Mouse (Mus musculus) hindbrain, embryonic 15.5 days (tissue): ENCODE measurements around the gene Cradd. TPM values are rescaled to one million over a fixed set of nuclear protein-coding genes. Genes with fewer than 3 reads are reported as not detected.

Experiments used
- ATAC-seq: fragments of 200-750 bp; cut with Nextera tagmentation; 2 replicates; pipeline ENCODE4 v1.8.0; 2017; ENCODE audit warnings: low read depth, moderate number of reproducible peaks, moderate TSS enrichment; ENCODE audit not compliant: low FRiP score
- H3K27ac ChIP-seq: fragments of 300-500 bp; sonication (generic); replicated peaks from 2 replicates; pipeline ENCODE4 v1.5.1; 2015; ENCODE audit warnings: mild to moderate bottlenecking, inconsistent platforms
- H3K27me3 ChIP-seq: fragments of 300-500 bp; sonication (generic); 2 replicates; pipeline ENCODE4 v1.6.1; 2015; ENCODE audit warnings: control low read depth, inconsistent platforms
- H3K36me3 ChIP-seq: fragments of 300-500 bp; sonication (generic); 2 replicates; pipeline ENCODE4 v1.6.1; 2015; ENCODE audit warnings: control low read depth, inconsistent platforms
- H3K4me1 ChIP-seq: fragments of 300-500 bp; sonication (generic); replicated peaks from 2 replicates; pipeline ENCODE4 v1.6.1; 2015; ENCODE audit warnings: control low read depth, inconsistent platforms
- H3K4me2 ChIP-seq: fragments of 300-500 bp; sonication (generic); 2 replicates; pipeline ENCODE4 v1.6.1; 2015; ENCODE audit warnings: moderate library complexity, mild to moderate bottlenecking, inconsistent platforms
- H3K4me3 ChIP-seq: fragments of 300-500 bp; sonication (generic); 2 replicates; pipeline ENCODE4 v1.5.1; 2015; ENCODE audit warnings: mild to moderate bottlenecking, inconsistent platforms
- H3K9ac ChIP-seq: fragments of 300-500 bp; sonication (generic); 2 replicates; pipeline ENCODE4 v1.6.1; 2015; ENCODE audit warnings: inconsistent platforms
- H3K9me3 ChIP-seq: fragments of 300-500 bp; sonication (generic); 2 replicates; pipeline ENCODE4 v1.6.1; 2016; ENCODE audit warnings: control low read depth, inconsistent platforms
- WGBS: fragments of 180-500 bp; shearing (Covaris S2); methylation state at CpG from one replicate; pipeline ENCODE4 v1.1.7; 2015; 5-methylcytosine and 5-hydroxymethylcytosine counted together
- polyA plus RNA-seq: library from polyadenylated mRNA; unstranded; fragments of >200 nt; fragmentation: Nextera tagmentation; extraction: Ambion mirVana; gene quantifications from 2 replicates; pipeline ENCODE4 v1.2.1, GENCODE M21; 2015

Cradd gene
- polyA plus RNA-seq, 1 experiment from 2014 or later: 9.4 TPM

DNA sequence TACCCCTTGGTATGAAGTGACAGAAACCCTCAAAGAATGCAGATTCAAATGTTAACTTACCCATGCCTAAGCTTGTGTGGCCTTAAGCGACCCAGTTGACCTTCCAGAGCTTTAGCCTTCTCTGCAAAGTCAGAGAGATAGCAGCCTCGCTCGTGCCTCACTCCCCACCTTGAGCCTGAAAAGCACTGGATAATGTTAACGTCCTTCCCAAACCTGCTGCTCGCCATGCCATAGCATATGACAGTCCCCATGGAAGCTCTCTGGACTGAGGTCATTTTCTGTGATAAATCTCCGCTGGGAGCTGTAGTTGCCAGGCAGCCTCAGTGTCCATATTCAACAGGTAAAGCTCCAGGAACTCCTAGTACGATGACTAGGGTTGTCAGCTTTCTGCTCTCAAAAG is 170.7 kb downstream of the Cradd start:
- no peaks in the 10 kb centered on the region for H3K36me3 ChIP-seq
- H3K4me1 ChIP-seq: no peaks in the 10 kb centered on the region
- ATAC-seq: no peak
- H3K27me3 ChIP-seq: no peaks in the 10 kb centered on the region
- H3K4me3 ChIP-seq: no peak overlapping the region
- WGBS: 87% methylated on average over 7 of the region's 7 CpGs
- H3K9me3 ChIP-seq: no peaks in the 10 kb centered on the region
- no peak overlapping the region for H3K27ac ChIP-seq
- H3K4me2 ChIP-seq: no peak overlapping the region
- H3K9ac ChIP-seq: no peak overlapping the region

GRCm38 (mm10) chr10:95152503-95152989 is 171.4 kb downstream of the Cradd start:
- no peak overlapping the region for H3K4me2 ChIP-seq
- WGBS: 72% methylated on average over 9 of the region's 9 CpGs
- no peak overlapping the region for H3K9ac ChIP-seq
- H3K36me3 ChIP-seq: no peaks in the 10 kb centered on the region
- no peak overlapping the region for H3K4me3 ChIP-seq
- no peak overlapping the region for H3K27ac ChIP-seq
- H3K9me3 ChIP-seq: no peaks in the 10 kb centered on the region
- no peaks in the 10 kb centered on the region for H3K4me1 ChIP-seq
- no peaks in the 10 kb centered on the region for H3K27me3 ChIP-seq
- no peak for ATAC-seq

DNA sequence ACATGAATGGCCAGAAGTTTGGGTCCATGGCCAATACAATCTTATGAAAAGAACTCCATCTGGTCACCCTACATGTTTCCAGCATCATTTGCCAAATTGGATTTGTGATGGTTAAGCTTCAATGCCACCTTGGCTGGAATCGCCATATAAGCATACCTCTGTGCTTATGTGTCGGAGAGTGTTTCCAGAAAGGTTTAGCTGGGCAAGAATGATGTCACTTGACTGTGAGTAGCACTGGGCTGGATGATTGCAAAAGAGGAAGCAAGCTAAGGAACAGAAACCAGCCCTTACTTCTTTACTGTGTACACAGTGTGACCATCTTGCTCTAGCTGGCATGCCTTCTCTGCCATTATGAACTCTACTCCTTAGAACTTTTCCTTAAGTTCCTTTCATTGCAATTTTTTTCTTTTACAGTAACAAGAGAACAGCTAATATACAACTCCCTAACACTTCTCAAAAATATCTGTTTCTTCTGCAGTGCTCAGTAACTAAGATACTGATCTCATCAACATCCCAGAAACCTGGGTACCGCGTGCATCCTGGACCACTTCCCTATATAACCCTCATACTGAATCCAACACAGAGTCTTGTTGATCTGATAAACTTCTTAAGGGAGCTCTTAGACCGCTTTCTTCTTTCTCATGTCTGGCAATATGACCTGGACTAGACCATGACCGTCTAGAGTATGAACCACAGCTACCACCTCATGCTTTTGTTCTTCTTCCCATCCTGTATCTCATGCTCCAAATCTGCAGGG is 172.7 kb downstream of the Cradd start:
- Histone ChIP-seq H3K4me1 (peaks cover 8% of the 10 kb centered on the region; the same call in 1 of the 2 replicates), H3K4me3 (no peak overlapping the region), H3K9ac (no peak overlapping the region), H3K9me3 (no peaks in the 10 kb centered on the region), H3K27me3 (no peaks in the 10 kb centered on the region), H3K36me3 (no peaks in the 10 kb centered on the region), H3K4me2 (no peak overlapping the region), H3K27ac (no peak overlapping the region)
- no peak for ATAC-seq
- 92% methylated on average over 6 of the region's 6 CpGs for WGBS

DNA sequence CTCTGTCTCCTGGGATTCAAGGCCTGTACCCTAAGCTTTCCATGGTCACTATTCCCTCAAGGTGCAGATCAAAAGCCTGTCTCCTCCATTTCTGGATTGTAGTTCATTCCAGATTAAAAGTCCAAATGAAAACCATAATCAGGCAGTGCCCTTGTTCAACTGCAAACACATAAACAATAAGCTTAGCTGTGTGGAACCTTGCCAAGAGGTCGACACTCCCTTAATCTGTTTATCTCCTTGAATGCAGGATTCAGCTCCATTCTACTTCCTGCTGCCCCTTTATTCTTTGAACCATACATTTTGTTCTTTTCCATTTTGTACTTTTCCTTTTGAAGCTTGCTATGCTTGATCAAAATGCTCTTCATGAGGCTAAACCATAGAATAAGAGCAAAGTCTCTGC is 174.3 kb downstream of the Cradd start:
- H3K4me2 ChIP-seq: no peak overlapping the region
- H3K36me3 ChIP-seq: no peaks in the 10 kb centered on the region
- H3K9ac ChIP-seq: no peak overlapping the region
- H3K4me1 ChIP-seq: peaks cover 20% of the 10 kb centered on the region
- no peaks in the 10 kb centered on the region for H3K27me3 ChIP-seq
- no peaks in the 10 kb centered on the region for H3K9me3 ChIP-seq
- no peak overlapping the region for H3K4me3 ChIP-seq
- H3K27ac ChIP-seq: no peak overlapping the region
- no peak for ATAC-seq
- WGBS: 64% methylated on average over 1 of the region's 1 CpGs

DNA sequence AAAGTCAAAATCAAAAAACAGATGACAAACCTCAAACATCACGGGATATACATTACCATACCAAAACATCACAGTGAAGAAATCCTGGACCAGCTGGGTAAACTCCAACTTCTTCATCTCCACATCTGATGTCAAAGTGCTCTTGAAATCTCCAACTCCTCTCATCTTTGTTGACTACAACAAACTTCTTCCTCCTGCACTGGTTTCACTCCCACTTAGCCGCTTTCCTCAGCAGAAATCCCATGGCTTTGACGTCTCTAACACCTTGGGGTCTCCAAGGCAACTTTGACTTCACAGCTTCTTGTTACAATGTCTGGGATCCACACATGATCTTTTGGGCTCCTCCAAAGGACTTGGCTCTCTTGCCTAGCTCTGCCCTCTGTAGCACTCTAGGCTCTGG is 175.3 kb downstream of the Cradd start:
- no peak overlapping the region for H3K9ac ChIP-seq
- no peak overlapping the region for H3K4me3 ChIP-seq
- WGBS: 91% methylated on average over 3 of the region's 3 CpGs
- H3K4me1 ChIP-seq: peaks cover 30% of the 10 kb centered on the region
- no peak overlapping the region for H3K4me2 ChIP-seq
- H3K9me3 ChIP-seq: no peaks in the 10 kb centered on the region
- no peak for ATAC-seq
- H3K27ac ChIP-seq: no peak overlapping the region
- no peaks in the 10 kb centered on the region for H3K36me3 ChIP-seq
- no peaks in the 10 kb centered on the region for H3K27me3 ChIP-seq

GRCm38 (mm10) chr10:95147136-95147901 is 176.6 kb downstream of the Cradd start:
- no peak overlapping the region for H3K27ac ChIP-seq
- no peaks in the 10 kb centered on the region for H3K9me3 ChIP-seq
- WGBS: 87% methylated on average over 6 of the region's 6 CpGs
- peaks cover 43% of the 10 kb centered on the region for H3K4me1 ChIP-seq
- H3K9ac ChIP-seq: no peak overlapping the region
- no peaks in the 10 kb centered on the region for H3K36me3 ChIP-seq
- H3K27me3 ChIP-seq: no peaks in the 10 kb centered on the region
- ATAC-seq: no peak; the same call in 1 of the 2 replicates
- no peak overlapping the region for H3K4me2 ChIP-seq
- no peak overlapping the region for H3K4me3 ChIP-seq

DNA sequence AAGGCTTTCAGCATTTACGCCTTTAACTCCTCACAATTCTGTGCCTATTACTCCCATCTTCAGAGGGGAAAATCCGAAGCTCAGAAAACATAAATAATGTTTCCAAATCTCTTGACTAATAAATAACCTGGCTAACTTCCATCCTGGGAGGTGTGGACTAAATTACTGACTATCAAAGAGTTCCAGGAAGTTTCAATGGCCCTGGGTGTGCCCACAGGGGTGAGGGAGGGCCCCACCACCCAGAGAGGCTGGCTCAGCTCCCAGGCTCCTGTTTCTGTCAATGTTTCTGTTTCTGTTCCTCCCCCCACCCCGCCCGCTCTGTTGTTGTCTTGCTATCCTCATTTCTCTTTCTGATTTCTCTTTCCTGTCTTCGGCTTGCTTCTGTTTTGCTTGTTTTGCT is 177.4 kb downstream of the Cradd start:
- H3K27me3 ChIP-seq: no peaks in the 10 kb centered on the region
- no peak overlapping the region for H3K27ac ChIP-seq
- H3K4me2 ChIP-seq: no peak overlapping the region
- no peak overlapping the region for H3K9ac ChIP-seq
- H3K4me1 ChIP-seq: peaks cover 43% of the 10 kb centered on the region
- no peak overlapping the region for H3K4me3 ChIP-seq
- no peaks in the 10 kb centered on the region for H3K9me3 ChIP-seq
- no peak for ATAC-seq
- H3K36me3 ChIP-seq: no peaks in the 10 kb centered on the region
- 62% methylated on average over 5 of the region's 5 CpGs for WGBS

- Histone ChIP-seq H3K4me2 (peak overlapping the region; percentile 16; the same call in 1 of the 2 replicates), H3K36me3 (no peaks in the 10 kb centered on the region), H3K9me3 (no peaks in the 10 kb centered on the region), H3K9ac (no peak overlapping the region; the same call in 1 of the 2 replicates), H3K4me1 (peaks cover 45% of the 10 kb centered on the region), H3K27ac (peak overlapping the region; percentile 60), H3K27me3 (no peaks in the 10 kb centered on the region), H3K4me3 (no peak overlapping the region)
- ATAC-seq: no peak; the same call in 1 of the 2 replicates
- WGBS: 28% methylated on average over 9 of the region's 9 CpGs
Measured at GRCm38 (mm10) chr10:95145204-95145926, 178.6 kb downstream of the Cradd start.

- no peak for ATAC-seq
- H3K4me2 ChIP-seq: no peak overlapping the region
- H3K27ac ChIP-seq: peak overlapping the region; percentile 30; the same call in 1 of the 2 replicates
- no peaks in the 10 kb centered on the region for H3K36me3 ChIP-seq
- H3K4me1 ChIP-seq: peaks cover 52% of the 10 kb centered on the region
- no peak overlapping the region for H3K9ac ChIP-seq
- no peaks in the 10 kb centered on the region for H3K27me3 ChIP-seq
- 52% methylated on average over 6 of the region's 6 CpGs for WGBS
- H3K4me3 ChIP-seq: no peak overlapping the region
- no peaks in the 10 kb centered on the region for H3K9me3 ChIP-seq
Measured at GRCm38 (mm10) chr10:95144414-95145130, 179.4 kb downstream of the Cradd start.

- Histone ChIP-seq H3K9ac (no peak overlapping the region), H3K4me2 (peak overlapping the region; percentile 6; the same call in 1 of the 2 replicates), H3K9me3 (no peaks in the 10 kb centered on the region), H3K27ac (peak overlapping the region; percentile 66), H3K4me3 (no peak overlapping the region), H3K27me3 (no peaks in the 10 kb centered on the region), H3K36me3 (no peaks in the 10 kb centered on the region), H3K4me1 (peaks cover 53% of the 10 kb centered on the region)
- ATAC-seq: no peak
- WGBS: 11% methylated on average over 2 of the region's 2 CpGs
Measured at GRCm38 (mm10) chr10:95143446-95144114, 180.4 kb downstream of the Cradd start.

DNA sequence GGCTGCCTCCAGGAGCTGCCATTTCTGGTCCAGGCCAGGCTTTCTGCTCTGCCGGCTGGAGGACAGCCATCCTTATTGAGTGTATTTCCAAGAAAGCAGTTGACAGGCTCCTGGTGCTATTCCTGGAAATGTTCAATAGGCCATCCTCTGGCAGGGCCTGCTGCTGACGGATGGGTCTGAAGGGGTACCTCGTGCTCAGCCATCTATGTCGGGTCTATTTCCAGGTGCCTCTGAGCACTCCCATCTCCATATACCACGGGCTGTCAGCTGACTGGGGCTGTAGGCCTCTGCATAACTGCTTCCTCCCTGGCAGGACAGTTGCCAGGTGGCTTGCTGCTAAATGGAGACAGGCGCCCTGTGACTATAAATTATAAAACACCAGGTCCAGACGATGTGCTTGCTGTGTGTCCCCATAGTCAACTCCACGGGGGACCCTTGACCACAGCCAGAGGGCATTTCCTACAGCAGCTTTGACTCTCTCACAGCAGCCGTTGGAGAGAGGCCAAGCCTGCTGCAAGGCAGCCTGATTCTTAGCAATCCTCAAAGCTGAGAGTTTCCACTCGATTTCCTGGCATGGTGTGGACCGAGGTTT is 181.0 kb downstream of the Cradd start:
- Histone ChIP-seq H3K9me3 (no peaks in the 10 kb centered on the region), H3K9ac (no peak overlapping the region), H3K27ac (peak overlapping the region; percentile 66), H3K4me1 (peaks cover 53% of the 10 kb centered on the region), H3K27me3 (no peaks in the 10 kb centered on the region), H3K36me3 (no peaks in the 10 kb centered on the region), H3K4me2 (no peak overlapping the region), H3K4me3 (no peak overlapping the region)
- whole genome bisulfite sequencing: 17% methylated on average over 11 of the region's 11 CpGs
- ATAC-seq: peak; percentile 81
